Mouse (Mus musculus) heart, adult 18-20 months (tissue): ENCODE data around the gene Bend3. TPM values are rescaled to one million over a fixed set of nuclear protein-coding genes. Genes with fewer than 3 reads are reported as not detected.
A peak's percentile ranks its signal among the peaks of the same experiment; 100 is the strongest.
"Not testable (repeated sequence)": the region's sequence is repeated elsewhere in the genome, so short reads cannot be mapped to it uniquely, and the experiment has no call there.

Source experiments
- DNase-seq, 2 experiments: peaks; one replicate each; pipeline ENCODE4 v3.0.0; 2021 to 2022; ENCODE audit warnings: mixed read lengths in 1 of 2
- total RNA-seq, 2 experiments: library from RNA; stranded (reverse); gene quantifications; 2 replicates each; pipeline ENCODE4 v1.2.3; 2021

Gene Bend3
- total RNA-seq, 2 experiments from 2014 or later, result 4.0 to 4.2 TPM

DNA sequence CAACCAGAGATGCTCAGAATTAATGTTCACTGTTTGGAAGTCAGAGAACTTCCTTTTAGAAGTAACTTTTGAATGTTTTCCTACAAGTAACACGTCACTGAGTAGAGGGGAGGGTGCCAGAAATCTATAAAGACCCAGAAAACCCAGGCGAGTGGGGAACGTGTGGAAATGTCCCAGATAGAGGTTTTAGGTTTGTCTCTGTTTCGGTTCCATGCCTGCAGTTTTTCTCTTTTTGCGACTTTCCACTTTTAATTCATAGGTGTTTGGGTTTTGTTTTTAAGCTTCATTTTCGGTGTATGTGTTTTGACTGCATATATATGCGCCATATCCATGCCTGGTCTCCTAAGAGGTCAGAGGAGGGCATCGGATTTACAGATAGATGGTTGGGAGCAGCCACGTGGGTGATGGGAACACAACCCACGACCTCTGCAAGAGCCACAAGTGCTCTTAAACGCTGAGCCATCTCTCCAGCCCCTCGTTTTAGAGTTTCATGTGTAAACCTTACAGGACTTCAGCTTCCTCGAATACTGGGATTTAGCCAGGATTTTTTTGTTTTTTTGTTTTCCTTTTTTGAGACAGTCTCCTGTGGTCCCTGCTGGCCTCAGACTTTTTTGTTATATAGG is 1.7 kb downstream of the Bend3 start:
- DNase-seq, result no peak

GRCm38 (mm10) chr10:43481179-43481578 is 2.5 kb downstream of the Bend3 start:
- DNase-seq, result no peak

- no peak for DNase-seq
Measured at GRCm38 (mm10) chr10:43482021-43482420, 3.4 kb downstream of the Bend3 start.

- DNase-seq, result peak; percentile 74 to 78
Measured at GRCm38 (mm10) chr10:43483426-43483995, 4.9 kb downstream of the Bend3 start.

DNA sequence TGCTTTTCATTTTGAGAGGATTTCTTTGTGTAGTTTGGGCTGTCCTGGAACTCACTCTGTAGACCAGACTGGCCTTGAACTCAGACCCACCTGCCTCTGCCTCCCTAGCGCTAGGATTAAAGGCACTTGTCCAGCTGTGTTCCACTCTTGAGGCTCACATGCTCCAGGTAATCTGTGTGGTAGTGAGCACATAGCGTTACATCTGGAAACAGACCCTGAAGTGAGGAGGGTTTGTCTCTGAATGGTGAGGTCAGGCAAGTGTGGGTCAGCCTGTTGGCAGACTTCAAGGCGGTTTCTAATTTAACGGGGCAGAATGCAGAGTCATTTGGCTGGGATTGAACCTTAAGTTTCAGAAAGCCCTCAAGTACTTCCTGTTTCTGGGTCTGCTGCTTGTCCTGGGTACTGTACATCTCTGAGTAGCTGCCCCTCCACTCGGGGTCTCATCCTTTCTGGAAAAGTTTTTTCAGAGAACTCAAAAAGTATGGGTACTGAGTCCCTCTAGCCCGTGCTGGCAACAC is 7.2 kb downstream of the Bend3 start:
- no peak for DNase-seq

DNA sequence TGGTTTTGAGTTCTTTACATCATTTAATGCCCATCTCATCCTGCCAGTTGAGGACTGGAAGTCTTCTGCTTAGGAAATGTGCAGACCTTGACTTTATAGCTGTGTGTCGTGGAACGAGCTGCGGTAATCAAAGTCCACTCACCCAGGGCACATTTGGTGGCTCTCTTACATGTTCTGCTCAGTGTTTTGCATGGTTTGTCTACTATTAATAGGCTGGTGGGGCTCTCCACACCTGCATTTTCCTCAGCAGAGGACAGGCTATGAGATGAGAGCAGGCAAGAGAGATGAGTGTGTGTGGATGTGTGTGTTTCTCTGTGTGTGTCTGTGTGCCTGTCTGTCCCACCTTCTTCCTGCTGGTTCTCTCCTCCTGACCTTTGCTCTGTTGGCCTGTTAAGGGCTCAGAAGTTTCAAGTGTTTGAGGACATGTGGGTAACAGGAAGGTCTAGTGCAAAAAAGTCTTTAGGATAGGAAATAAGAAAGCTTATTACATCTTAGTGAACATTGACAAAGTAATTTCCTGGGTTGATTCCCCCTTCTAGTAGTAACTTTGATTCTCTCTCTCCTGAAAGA is 8.9 kb downstream of the Bend3 start:
- no peak for DNase-seq

DNA sequence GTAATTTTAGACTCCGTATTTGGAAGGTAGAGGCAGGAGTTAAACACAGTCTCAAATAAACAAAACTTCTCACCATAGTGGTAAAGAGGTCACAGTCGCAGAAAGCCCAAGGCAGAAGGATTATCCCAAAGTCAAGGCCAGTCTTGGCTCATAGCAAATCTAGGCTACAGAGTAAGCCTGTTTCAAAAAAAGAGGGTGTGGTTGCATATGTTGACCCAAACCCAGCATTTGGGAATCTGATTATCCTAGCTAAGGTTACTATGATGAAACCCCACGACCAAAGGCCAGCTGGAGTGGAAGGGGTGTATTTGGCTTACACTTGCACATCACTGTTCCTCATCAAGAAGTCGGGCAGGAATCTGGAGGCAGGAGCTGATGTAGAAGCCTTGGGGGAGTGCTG is 9.6 kb downstream of the Bend3 start:
- DNase-seq, result no peak

DNA sequence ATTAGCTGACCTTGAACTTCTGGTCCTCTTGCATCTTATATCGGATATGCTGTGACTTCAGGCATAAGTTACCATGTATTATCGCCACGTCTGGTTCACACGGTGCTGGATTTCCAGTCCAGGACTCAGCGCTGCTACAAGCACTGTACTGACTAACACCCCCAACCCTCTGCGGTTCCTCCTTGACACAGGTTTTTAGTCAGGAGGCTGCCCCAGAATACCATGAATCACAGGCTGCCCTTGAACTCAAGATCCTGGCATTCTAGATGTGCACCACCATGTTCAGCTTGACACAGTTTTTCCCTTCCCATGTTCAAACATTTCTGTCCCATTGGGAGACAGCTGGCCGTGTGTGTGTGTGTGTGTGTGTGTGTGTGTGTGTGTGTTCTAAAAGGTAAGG is 10.5 kb downstream of the Bend3 start:
- DNase-seq, result no peak

GRCm38 (mm10) chr10:43489550-43489949 is 10.9 kb downstream of the Bend3 start:
- peak in 1 of 2 experiments; percentile 13 for DNase-seq

GRCm38 (mm10) chr10:43490034-43490433 is 11.4 kb downstream of the Bend3 start:
- DNase-seq, result no peak

DNA sequence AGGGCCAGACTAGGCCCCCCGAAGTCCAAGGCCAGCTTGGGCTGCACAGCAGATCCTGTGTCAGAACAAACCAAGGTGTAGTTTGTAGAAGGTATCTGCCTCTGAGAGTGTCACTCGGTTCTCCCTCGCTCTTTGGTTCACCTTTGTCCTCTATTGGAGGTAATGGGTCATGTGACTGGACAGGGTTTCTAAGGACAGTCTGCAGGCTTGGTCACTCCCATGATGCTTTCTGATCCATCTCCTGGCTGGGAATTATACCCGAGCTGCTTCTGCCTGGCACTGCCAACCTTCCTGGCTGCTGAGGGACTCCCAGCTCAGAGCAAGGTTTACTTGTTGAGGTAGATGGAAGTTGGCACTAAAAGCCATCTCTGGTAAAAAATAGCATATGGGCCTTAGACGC is 12.2 kb downstream of the Bend3 start:
- DNase-seq, result peak; percentile 45 to 68

- DNase-seq, result no peak
Measured at GRCm38 (mm10) chr10:43502599-43502998, 24.0 kb downstream of the Bend3 start.

GRCm38 (mm10) chr10:43504291-43504690 is 25.7 kb downstream of the Bend3 start:
- DNase-seq, result no peak

DNA sequence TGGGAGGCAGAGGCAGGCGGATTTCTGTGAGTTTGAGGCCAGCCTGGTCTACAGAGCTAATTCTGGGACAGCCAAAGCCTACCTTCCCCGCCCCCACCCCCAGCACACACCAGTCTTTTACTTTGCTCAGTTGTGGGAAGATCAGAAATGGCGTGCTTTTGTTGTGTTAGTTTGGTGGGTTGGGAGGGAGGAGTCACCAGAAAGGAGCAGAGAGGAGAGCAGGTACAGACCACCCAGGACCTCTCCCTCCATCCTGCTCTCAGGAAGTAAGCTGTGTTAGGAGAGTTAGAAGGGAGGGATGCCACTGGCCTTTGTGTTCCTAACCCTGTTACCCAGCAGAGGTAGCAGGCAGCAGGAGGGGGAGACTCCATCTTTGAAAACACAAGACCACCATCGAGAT is 28.4 kb downstream of the Bend3 start:
- no peak for DNase-seq

DNA sequence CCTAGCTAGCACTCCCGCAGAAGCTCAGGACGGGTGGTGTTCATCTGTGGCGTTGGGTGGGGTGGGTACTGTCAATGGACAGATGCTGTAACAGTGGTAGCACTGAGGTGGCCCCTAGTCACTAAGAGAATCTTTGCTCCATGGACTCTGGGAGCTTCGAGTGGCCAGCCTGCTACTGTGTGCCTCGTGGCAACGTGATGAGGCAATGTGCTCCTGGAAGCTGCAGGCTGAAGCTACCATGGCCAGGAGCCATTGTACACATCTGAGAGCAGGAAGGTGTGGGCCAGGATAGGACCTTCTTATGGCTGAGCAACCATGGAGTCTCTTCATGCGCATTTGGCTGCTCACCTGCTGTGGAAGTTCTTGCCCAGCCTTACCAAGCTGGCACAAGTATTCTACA is 30.6 kb downstream of the Bend3 start:
- no peak for DNase-seq

DNA sequence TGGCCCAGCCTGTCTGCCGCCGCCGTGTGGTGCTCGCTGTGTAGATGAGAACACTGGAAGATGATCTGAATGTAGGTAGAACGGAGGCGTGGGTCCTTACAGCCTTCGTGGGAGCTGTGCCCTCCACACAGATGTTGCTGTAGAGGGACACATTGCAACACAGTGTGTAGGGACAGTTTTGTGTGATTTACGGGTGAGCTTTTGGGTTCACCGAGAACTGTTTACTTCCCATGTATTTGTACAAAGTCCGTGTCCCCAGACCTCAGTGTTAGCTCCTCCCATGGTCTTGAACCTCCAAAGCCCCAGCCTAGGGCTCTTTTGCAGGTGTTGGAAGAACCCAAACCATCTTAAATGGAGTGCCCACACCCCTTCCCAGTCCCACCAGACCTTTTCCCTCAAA is 34.3 kb downstream of the Bend3 start:
- no peak for DNase-seq

DNA sequence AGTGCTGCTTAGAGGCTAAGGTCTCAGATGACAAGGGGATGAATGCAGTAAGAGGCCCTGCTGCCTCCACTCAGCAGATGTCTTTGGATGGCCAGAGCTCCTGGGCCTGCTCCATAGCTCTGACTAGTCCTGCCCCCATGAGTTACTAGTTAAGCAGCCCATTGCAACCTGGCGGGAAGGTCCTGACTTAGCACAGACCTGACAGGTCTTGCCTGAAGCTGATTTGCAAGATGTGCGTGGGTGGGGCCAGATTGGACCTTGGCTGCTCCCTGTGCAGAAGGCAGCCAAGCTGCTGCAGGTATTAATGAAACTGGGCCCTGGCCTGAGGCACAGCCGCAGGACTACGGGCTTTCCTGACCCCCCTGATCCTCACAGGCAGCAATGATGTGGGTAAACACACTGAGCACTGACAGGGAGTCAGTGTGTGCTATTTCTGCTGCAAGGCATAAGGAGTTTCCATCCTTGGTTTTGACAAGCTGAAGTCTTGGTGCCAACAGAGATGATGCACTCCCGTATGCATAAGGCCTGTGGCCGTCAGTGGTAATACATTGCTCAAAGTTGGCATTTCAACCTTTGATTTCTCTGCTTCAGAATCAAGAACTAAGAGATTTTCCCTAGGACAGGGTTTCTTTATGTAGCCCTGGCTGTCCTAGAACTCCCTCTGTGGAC is 38.5 kb downstream of the Bend3 start:
- DNase-seq, result no peak

- peak; percentile 56 to 57 for DNase-seq
Measured at GRCm38 (mm10) chr10:43517836-43518235, 39.2 kb downstream of the Bend3 start.

- peak; percentile 66 to 78 for DNase-seq
Measured at GRCm38 (mm10) chr10:43518368-43518767, 39.7 kb downstream of the Bend3 start.

DNA sequence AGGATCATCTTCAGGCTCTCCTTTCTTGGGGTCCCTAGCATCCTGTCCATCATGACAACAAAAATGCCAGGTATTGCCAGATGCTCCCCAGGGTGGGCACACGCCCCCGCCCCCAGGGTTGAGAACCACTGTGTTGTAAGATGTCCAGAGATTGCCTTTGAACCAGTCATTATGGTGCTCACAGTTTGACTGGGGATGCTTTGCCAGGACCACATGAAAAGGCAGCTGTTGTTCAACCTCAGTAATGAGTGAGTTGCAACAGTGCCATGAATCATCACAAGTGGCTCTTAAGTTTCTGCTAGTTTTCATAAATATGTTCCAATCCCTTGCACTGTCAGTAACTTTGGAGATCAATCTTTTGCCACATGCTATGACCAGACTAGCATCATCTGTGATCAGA is 41.3 kb downstream of the Bend3 start:
- DNase-seq, result no peak

DNA sequence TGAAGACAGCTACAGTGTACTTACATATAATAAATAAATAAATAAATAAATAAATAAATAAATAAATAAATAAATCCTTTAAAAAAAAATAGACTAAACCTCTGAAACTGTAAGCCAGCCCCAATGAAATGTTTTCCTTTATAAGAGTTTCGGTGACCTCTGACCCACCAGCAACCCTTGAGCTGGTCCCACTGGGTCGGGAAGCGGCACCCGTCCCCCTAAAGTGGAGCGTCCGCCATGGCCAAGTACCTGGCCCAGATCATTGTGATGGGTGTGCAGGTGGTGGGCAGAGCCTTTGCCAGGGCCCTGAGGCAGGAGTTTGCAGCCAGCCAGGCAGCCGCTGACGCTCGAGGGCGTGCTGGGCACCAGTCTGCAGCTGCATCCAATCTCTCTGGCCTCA is 45.3 kb downstream of the Bend3 start, which contains the start of gene Gm9803:
Gene Gm9803, plus strand, starts transcription at position 154 of the 400 bp plus-strand sequence.
- not testable (repeated sequence) for DNase-seq

GRCm38 (mm10) chr10:43527283-43528269 is 48.9 kb downstream of the Bend3 start:
- no peak for DNase-seq
